8 mouse cellular contexts compared by ENCODE assay signal in the genomic region with DNA sequence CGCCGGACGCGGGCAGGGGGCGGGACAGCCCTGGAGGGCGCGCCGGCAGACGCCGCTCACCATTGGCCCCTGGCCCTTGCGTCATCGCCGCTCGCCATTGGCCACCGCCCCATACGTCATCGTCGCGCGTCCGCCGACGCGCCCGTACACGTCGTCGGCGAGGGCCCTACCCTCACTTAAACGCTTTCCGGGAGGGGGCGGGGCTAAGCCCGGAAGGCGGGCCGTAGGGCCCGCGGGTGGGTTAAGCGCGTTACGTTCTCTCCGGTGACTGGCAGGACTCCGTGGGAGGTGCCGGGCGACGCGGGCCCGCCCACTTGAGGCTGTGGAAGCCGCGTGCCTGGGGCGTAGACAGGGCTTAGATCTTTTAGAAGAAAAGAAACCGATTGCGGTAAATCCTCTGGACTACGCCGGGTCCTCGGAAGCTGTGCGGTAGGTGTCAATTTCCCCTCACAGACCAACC. TPM values are rescaled to one million over a fixed set of nuclear protein-coding genes. Genes with fewer than 3 reads are reported as not detected.
DNase-seq lines count a peak whose midpoint lies in the region; ATAC-seq and TF ChIP-seq lines count a peak whose summit lies in the region.

No protein-coding gene starts in this region.

- peak overlapping the region; percentile 95 for H3K27ac ChIP-seq in gastrocnemius, adult 2 months
- H3K27ac ChIP-seq in hindbrain, postnatal 0 days = peak overlapping the region; percentile 85
- H3K27ac ChIP-seq in left cerebral cortex, adult 2 months = peak overlapping the region; percentile 78

- no peak for TF ChIP-seq CTCF in gastrocnemius, adult 2 months (IDR thresholded peaks at IDR 0.05)
- TF ChIP-seq CTCF in hindbrain, postnatal 0 days (IDR thresholded peaks at IDR 0.05; ENCODE audit: low read depth) = no peak
- TF ChIP-seq CTCF in left cerebral cortex, adult 2 months (IDR thresholded peaks at IDR 0.05) = no peak

- H3K4me2 ChIP-seq in hindbrain, postnatal 0 days (ENCODE audit: low read depth, low read length) = peak overlapping the region; percentile 89

- peak overlapping the region; percentile 81 for H3K9ac ChIP-seq in hindbrain, postnatal 0 days (replicated peaks; ENCODE audit: low read length)

- no peaks in the 10 kb centered on the region for H3K9me3 ChIP-seq in hindbrain, postnatal 0 days (ENCODE audit: low read length)

- peak overlapping the region; percentile 92 for H3K4me3 ChIP-seq in gastrocnemius, adult 2 months
- peak overlapping the region; percentile 91 for H3K4me3 ChIP-seq in hindbrain, postnatal 0 days (ENCODE audit: low read length)
- H3K4me3 ChIP-seq in left cerebral cortex, adult 2 months = peak overlapping the region; percentile 68

- peak; percentile 100 for DNase-seq in ZHBTc4 (ENCODE audit: low read depth, low spot score)
- peak; percentile 100 for DNase-seq in gastrocnemius, adult 2 months
- DNase-seq in hindbrain, postnatal 0 days (ENCODE audit: low spot score) = peak; percentile 100
- peak; percentile 100 for DNase-seq in left cerebral cortex, adult 2 months (ENCODE audit: extremely low spot score in 1 of 2, low spot score in 2 of 2)
- DNase-seq in right cerebral cortex, adult 2 months (ENCODE audit: low spot score in 2 of 2) = peak; percentile 99
- peak; percentile 100 for DNase-seq in urinary bladder, postnatal 14 days (ENCODE audit: low spot score)

- H3K36me3 ChIP-seq in hindbrain, postnatal 0 days (ENCODE audit: insufficient read depth, low read length) = peaks cover 26% of the 10 kb centered on the region

- ATAC-seq in common myeloid progenitor, adult 5-6 weeks (replicated peaks; ENCODE audit: low read depth, poor library complexity, severe bottlenecking) = peak; percentile 90
- peak; percentile 98 for ATAC-seq in hindbrain, postnatal 0 days
- peak; percentile 89 for ATAC-seq in megakaryocyte, adult 5-6 weeks (ENCODE audit: poor library complexity, severe bottlenecking)

- H3K27me3 ChIP-seq in hindbrain, postnatal 0 days (ENCODE audit: insufficient read depth, low read length) = no peaks in the 10 kb centered on the region

- WGBS in hindbrain, postnatal 0 days = under 1% methylated on average over 53 of the region's 56 CpGs

- H3K4me1 ChIP-seq in hindbrain, postnatal 0 days (ENCODE audit: insufficient read depth, low read length) = peaks cover 20% of the 10 kb centered on the region

- intact Hi-C loops in gastrocnemius, adult 2 months (cut with DNase I) = loop anchor here (2.0 to 10.0 kb wide), 3 partner anchors 54 to 732 kb away; no protein-coding TSS in a partner anchor
- intact Hi-C loops in left cerebral cortex, adult 2 months (cut with DNase I) = loop anchor here (1.0 to 5.0 kb wide), 3 partner anchors 56 to 255 kb away; a partner anchor contains a TSS

RNA-seq across cellular contexts. Expression of a gene that starts 0.2 kb away (rescaled TPM):
- 20.7 and 23.2 TPM in 2 replicates for total RNA-seq in common myeloid progenitor, adult 5-6 weeks (2017)
- 10 to 100 TPM; 44.8 to 52.0 TPM for total RNA-seq in gastrocnemius, adult 2 months (2021)
- total RNA-seq in hindbrain, postnatal 0 days (2014; rRNA removed) = 57.3 and 65.8 TPM in 2 replicates
- 12.5 and 12.9 TPM in 2 replicates for polyA plus RNA-seq in hindbrain, postnatal 0 days (2015; fragmentation: Nextera tagmentation; extraction: Ambion mirVana)
- 10 to 100 TPM; 55.5 to 56.7 TPM for total RNA-seq in left cerebral cortex, adult 2 months (2021)
- 50.7 and 54.0 TPM in 2 replicates for total RNA-seq in megakaryocyte, adult 5-6 weeks (2015)
- total RNA-seq in megakaryocyte, adult 5-6 weeks (2017) = 45.7 and 49.9 TPM in 2 replicates

RNA-seq across cellular contexts. Expression of a gene that starts 17.6 kb away (rescaled TPM):
- total RNA-seq in common myeloid progenitor, adult 5-6 weeks (2017) = 15.4 and 19.0 TPM in 2 replicates
- total RNA-seq in gastrocnemius, adult 2 months (2021) = 10 to 100 TPM; 19.7 to 26.1 TPM
- 27.0 and 90.6 TPM in 2 replicates for total RNA-seq in hindbrain, postnatal 0 days (2014; rRNA removed)
- polyA plus RNA-seq in hindbrain, postnatal 0 days (2015; fragmentation: Nextera tagmentation; extraction: Ambion mirVana) = 37.3 and 40.3 TPM in 2 replicates
- total RNA-seq in left cerebral cortex, adult 2 months (2021) = 10 to 100 TPM; 72.7 to 74.0 TPM
- total RNA-seq in megakaryocyte, adult 5-6 weeks (2015) = 55.9 and 63.0 TPM in 2 replicates
- total RNA-seq in megakaryocyte, adult 5-6 weeks (2017) = 5.9 and 21.8 TPM in 2 replicates

RNA-seq across cellular contexts. Expression of a gene that starts 49.0 kb away (rescaled TPM):
- 4.0 and 7.7 TPM in 2 replicates for total RNA-seq in common myeloid progenitor, adult 5-6 weeks (2017)
- total RNA-seq in gastrocnemius, adult 2 months (2021) = 1 to 10 TPM; 3.3 to 4.8 TPM
- 8.6 and 11.3 TPM in 2 replicates for total RNA-seq in hindbrain, postnatal 0 days (2014; rRNA removed)
- 13.1 and 13.2 TPM in 2 replicates for polyA plus RNA-seq in hindbrain, postnatal 0 days (2015; fragmentation: Nextera tagmentation; extraction: Ambion mirVana)
- 10 to 100 TPM; 14.8 to 15.6 TPM for total RNA-seq in left cerebral cortex, adult 2 months (2021)
- 0.89 and 1.5 TPM in 2 replicates for total RNA-seq in megakaryocyte, adult 5-6 weeks (2015)
- total RNA-seq in megakaryocyte, adult 5-6 weeks (2017) = 2.8 and 3.0 TPM in 2 replicates

RNA-seq across cellular contexts. Expression of a gene that starts 49.0 kb away (rescaled TPM):
- 1.9 and 3.5 TPM in 2 replicates for total RNA-seq in common myeloid progenitor, adult 5-6 weeks (2017)
- total RNA-seq in gastrocnemius, adult 2 months (2021) = 1 to 10 TPM; 3.1 to 4.2 TPM
- 0.40 and 0.42 TPM in 2 replicates for total RNA-seq in hindbrain, postnatal 0 days (2014; rRNA removed)
- polyA plus RNA-seq in hindbrain, postnatal 0 days (2015; fragmentation: Nextera tagmentation; extraction: Ambion mirVana) = 1.4 and 1.9 TPM in 2 replicates
- 1 to 10 TPM in 1 of 2 experiments, under 1 TPM in 1; 0.97 to 1.5 TPM for total RNA-seq in left cerebral cortex, adult 2 months (2021)
- total RNA-seq in megakaryocyte, adult 5-6 weeks (2015) = 0.62 TPM in 1 of 2 replicates, not detected in the other
- 0.49 TPM in 1 of 2 replicates, not detected in the other for total RNA-seq in megakaryocyte, adult 5-6 weeks (2017)

RNA-seq across cellular contexts. Expression of a gene that starts 55.4 kb away (rescaled TPM):
- 9.6 and 12.4 TPM in 2 replicates for total RNA-seq in common myeloid progenitor, adult 5-6 weeks (2017)
- 10 to 100 TPM in 1 of 2 experiments, 1 to 10 TPM in 1; 7.0 to 17.2 TPM for total RNA-seq in gastrocnemius, adult 2 months (2021)
- total RNA-seq in hindbrain, postnatal 0 days (2014; rRNA removed) = 12.4 and 15.2 TPM in 2 replicates
- 14.0 and 15.5 TPM in 2 replicates for polyA plus RNA-seq in hindbrain, postnatal 0 days (2015; fragmentation: Nextera tagmentation; extraction: Ambion mirVana)
- 10 to 100 TPM; 11.1 to 11.3 TPM for total RNA-seq in left cerebral cortex, adult 2 months (2021)
- 6.6 and 6.8 TPM in 2 replicates for total RNA-seq in megakaryocyte, adult 5-6 weeks (2015)
- 4.2 and 4.7 TPM in 2 replicates for total RNA-seq in megakaryocyte, adult 5-6 weeks (2017)

Comparison
In these comparisons a context has a peak if more than half of its experiments do, and no peak if none do; other contexts are left out.
1. Peak in every context shown above with its lines: DNase-seq, ATAC-seq, H3K4me3 ChIP-seq and H3K27ac ChIP-seq.